Mouse (Mus musculus): ENCODE measurements around the gene Tnrc6a. TPM values are rescaled to one million over a fixed set of nuclear protein-coding genes. Genes with fewer than 3 reads are reported as not detected.

The Tnrc6a gene
- polyA plus RNA-seq, 1 experiment from 2014 or later = 42.0 TPM

DNA sequence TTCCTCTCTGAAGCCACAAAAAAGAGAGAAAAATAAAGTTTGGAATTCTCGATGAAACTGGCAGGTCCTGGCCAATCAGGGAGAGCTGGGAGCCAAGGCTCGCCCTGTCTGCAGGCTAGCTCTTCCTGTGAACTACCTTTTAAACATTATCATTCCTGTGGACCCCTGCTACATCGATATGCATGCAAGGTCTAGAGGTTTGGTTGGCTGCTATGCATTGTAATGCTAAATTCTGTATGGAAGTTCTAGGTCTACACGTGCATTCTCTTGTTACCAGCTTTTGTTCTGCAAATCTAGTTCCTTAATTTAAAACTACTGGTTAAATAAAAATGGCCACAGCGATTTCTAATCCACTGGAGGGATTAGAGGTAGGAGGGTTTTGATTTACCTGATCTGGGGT lies 87.8 kb downstream of the Tnrc6a start:
- H3K4me2 ChIP-seq (replicated peaks; ENCODE audit: low read depth) = no peak overlapping the region
- peaks cover 8% of the 10 kb centered on the region; the same call in 1 of the 2 replicates for H3K4me1 ChIP-seq (replicated peaks; ENCODE audit: control insufficient read depth, insufficient read depth, low read length)
- no peak overlapping the region for H3K27ac ChIP-seq (ENCODE audit: low read depth, low read length)
- TF ChIP-seq CTCF (IDR thresholded peaks at IDR 0.05; ENCODE audit: low read depth) = no peak
- WGBS = 74% methylated on average over 5 of the region's 5 CpGs
- ATAC-seq = no peak
- no peaks in the 10 kb centered on the region for H3K36me3 ChIP-seq (ENCODE audit: control insufficient read depth, insufficient read depth)
- H3K4me3 ChIP-seq (ENCODE audit: low read depth, low read length) = no peak overlapping the region
- H3K9me3 ChIP-seq (ENCODE audit: control insufficient read depth) = no peaks in the 10 kb centered on the region
- no peaks in the 10 kb centered on the region for H3K27me3 ChIP-seq (replicated peaks; ENCODE audit: control insufficient read depth, insufficient read depth, low read length)
- no peak overlapping the region for H3K9ac ChIP-seq (ENCODE audit: low read depth, low read length)

DNA sequence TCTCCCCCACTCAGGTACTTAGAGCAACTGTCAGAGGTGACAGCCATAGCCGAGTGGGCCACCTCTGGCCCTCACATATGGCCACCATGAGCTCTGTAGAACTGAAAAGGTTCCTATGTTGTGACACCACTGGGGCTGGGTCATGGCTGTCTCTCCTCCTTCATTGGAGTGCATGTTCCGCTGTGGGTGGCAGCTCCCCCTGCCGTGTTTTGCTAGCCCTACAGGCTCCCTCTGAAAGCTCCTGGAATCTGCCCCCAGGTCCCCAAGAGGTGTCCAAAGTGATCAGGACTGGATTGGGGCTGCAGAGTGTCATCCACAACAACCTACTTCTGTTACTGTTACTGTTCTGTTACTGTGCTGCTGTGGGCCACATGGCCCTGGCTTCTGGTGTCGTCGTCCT lies 88.6 kb downstream of the Tnrc6a start:
- ATAC-seq = no peak
- H3K9ac ChIP-seq (ENCODE audit: low read depth, low read length) = no peak overlapping the region
- no peak overlapping the region for H3K4me3 ChIP-seq (ENCODE audit: low read depth, low read length)
- H3K9me3 ChIP-seq (ENCODE audit: control insufficient read depth) = no peaks in the 10 kb centered on the region
- 87% methylated on average over 5 of the region's 5 CpGs for WGBS
- no peaks in the 10 kb centered on the region for H3K27me3 ChIP-seq (replicated peaks; ENCODE audit: control insufficient read depth, insufficient read depth, low read length)
- H3K36me3 ChIP-seq (ENCODE audit: control insufficient read depth, insufficient read depth) = no peaks in the 10 kb centered on the region
- H3K27ac ChIP-seq (ENCODE audit: low read depth, low read length) = no peak overlapping the region
- no peak overlapping the region for H3K4me2 ChIP-seq (replicated peaks; ENCODE audit: low read depth)
- TF ChIP-seq CTCF (IDR thresholded peaks at IDR 0.05; ENCODE audit: low read depth) = no peak
- peaks cover 8% of the 10 kb centered on the region; the same call in 1 of the 2 replicates for H3K4me1 ChIP-seq (replicated peaks; ENCODE audit: control insufficient read depth, insufficient read depth, low read length)

DNA sequence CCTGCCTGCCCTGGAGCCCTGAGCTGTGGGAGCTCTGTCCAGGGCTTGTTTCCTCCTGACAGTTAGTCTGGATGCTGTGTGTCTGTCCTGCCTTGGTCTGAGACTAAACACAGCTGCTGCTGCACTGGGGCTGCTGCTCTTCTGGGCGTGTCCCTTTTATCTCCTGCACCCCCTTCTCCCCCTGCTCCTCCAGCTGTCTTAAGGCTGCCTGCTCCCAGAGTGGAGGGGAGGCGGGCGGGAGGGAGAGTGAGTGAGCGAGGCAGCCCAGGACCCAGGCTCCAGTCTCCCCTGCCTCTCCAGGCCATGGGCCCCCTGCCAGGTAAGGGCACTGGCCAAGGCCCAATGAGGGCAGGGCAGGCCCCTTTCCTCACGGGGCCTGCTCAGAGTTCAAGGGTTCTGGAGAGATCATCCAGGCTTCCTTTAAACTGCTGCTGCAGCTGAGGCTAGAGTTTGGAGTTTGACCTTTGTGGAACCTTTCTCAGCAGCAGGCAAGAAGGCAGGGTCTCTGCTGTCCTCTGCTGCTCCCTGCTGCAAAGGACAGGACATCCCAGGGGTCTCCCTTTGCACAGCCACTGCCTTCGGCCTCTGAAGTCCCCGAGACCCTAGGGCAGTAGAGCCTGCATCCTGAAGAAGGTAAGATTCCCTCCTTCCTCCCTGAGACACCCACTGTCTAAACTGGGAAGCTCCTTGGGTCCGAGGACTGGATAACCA lies 90.8 kb downstream of the Tnrc6a start, which contains the start of gene Slc5a11:
TSS of gene Slc5a11 (plus strand) at position 416 of the 711 bp plus-strand sequence.
- peak; percentile 80 for ATAC-seq
- WGBS = 20% methylated on average over 8 of the region's 8 CpGs
- H3K4me2 ChIP-seq (replicated peaks; ENCODE audit: low read depth) = peak within 1 kb of the TSS; percentile 58
- H3K4me3 ChIP-seq (ENCODE audit: low read depth, low read length) = peak within 1 kb of the TSS; percentile 11; the same call in 1 of the 2 replicates
- no peaks in the 10 kb centered on the region for H3K27me3 ChIP-seq (replicated peaks; ENCODE audit: control insufficient read depth, insufficient read depth, low read length)
- peak within 1 kb of the TSS; percentile 79 for H3K27ac ChIP-seq (ENCODE audit: low read depth, low read length)
- 0 out of 2 replicates have a peak, but pooled peaks cover 8% of the 10 kb centered on the region for H3K4me1 ChIP-seq (replicated peaks; ENCODE audit: control insufficient read depth, insufficient read depth, low read length)
- TF ChIP-seq CTCF (IDR thresholded peaks at IDR 0.05; ENCODE audit: low read depth) = peak; percentile 63
- H3K9me3 ChIP-seq (ENCODE audit: control insufficient read depth) = no peaks in the 10 kb centered on the region
- 0 out of 2 replicates have a peak within 1 kb of the TSS, but pooled peaks have one; percentile 26 for H3K9ac ChIP-seq (ENCODE audit: low read depth, low read length)
- H3K36me3 ChIP-seq (ENCODE audit: control insufficient read depth, insufficient read depth) = no peaks in the 10 kb centered on the region

DNA sequence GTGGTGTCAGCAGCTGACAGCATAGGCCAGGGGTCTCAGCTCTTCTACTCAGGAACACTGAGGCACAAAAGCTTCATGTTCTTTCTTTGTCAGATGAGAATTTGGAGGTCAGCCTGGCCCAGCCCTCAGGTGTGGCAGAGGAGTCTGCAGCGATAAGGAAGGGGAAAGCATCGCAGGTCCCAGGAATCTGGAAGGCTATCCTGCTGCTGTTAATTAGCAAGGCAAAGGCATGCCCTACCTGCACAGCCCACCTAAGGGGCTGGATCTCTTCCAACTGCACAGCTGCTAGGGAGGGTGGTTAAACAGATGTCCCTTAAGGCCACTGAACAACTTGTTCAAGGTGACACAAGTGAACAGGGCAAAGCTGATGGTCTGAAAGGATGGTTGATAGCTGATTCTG lies 91.5 kb downstream of the Tnrc6a start:
- no peak for TF ChIP-seq CTCF (IDR thresholded peaks at IDR 0.05; ENCODE audit: low read depth)
- ATAC-seq = no peak
- H3K36me3 ChIP-seq (ENCODE audit: control insufficient read depth, insufficient read depth) = no peaks in the 10 kb centered on the region
- peak overlapping the region; percentile 79 for H3K27ac ChIP-seq (ENCODE audit: low read depth, low read length)
- 0 out of 2 replicates have a peak overlapping the region, but pooled peaks have one; percentile 26 for H3K9ac ChIP-seq (ENCODE audit: low read depth, low read length)
- H3K4me3 ChIP-seq (ENCODE audit: low read depth, low read length) = peak overlapping the region; percentile 11; the same call in 1 of the 2 replicates
- peak overlapping the region; percentile 58 for H3K4me2 ChIP-seq (replicated peaks; ENCODE audit: low read depth)
- 30% methylated on average over 2 of the region's 2 CpGs for WGBS
- H3K9me3 ChIP-seq (ENCODE audit: control insufficient read depth) = no peaks in the 10 kb centered on the region
- H3K4me1 ChIP-seq (replicated peaks; ENCODE audit: control insufficient read depth, insufficient read depth, low read length) = 0 out of 2 replicates have a peak, but pooled peaks cover 8% of the 10 kb centered on the region
- H3K27me3 ChIP-seq (replicated peaks; ENCODE audit: control insufficient read depth, insufficient read depth, low read length) = no peaks in the 10 kb centered on the region

DNA sequence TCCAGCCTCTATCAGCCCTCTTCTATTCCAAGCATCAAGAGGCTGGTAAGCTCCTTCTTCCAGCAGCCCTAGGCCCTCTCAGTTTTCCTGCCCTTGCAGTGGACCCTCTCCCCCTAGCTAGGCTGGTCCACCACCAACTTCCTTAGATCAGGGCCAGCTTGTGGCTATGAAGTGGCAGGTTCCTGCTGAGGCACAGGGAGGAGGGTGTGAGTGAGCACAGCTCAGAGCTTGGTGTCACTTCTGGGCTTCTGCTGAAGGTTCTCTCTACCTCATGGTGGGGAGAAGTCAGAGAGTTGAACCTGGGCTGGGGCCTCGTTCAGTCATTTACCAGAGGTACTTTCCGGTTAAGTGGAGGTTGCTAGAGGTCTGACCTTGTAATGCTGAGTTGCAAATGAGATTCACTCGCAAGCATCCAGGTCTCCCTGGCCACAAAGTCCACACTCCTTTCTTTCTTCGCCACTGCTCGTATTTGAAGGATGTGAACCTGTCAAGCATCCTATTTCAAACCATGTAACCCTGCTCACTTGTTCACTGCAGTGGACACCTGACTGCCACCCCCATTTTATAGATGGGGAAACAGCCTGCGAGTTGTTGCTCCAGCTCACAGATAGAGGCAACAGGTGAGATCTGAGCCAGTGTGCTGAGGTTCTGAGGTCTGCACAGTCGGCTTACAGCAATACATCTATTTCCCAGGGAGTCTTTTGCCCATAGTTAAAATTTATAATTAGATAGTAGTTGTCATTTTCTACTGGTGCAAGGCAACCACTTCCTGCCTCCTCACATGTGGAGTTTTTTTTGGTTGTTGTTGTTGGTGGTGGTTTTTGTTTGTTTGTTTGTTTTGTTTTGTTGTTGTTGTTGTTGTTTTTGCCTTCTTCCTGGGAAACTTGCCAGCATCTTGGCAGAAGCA lies 94.0 kb downstream of the Tnrc6a start:
- H3K9me3 ChIP-seq (ENCODE audit: control insufficient read depth) = no peaks in the 10 kb centered on the region
- WGBS = 60% methylated on average over 7 of the region's 7 CpGs
- no peaks in the 10 kb centered on the region for H3K27me3 ChIP-seq (replicated peaks; ENCODE audit: control insufficient read depth, insufficient read depth, low read length)
- no peak for ATAC-seq
- H3K36me3 ChIP-seq (ENCODE audit: control insufficient read depth, insufficient read depth) = no peaks in the 10 kb centered on the region
- no peak overlapping the region for H3K9ac ChIP-seq (ENCODE audit: low read depth, low read length)
- no peak overlapping the region for H3K27ac ChIP-seq (ENCODE audit: low read depth, low read length)
- TF ChIP-seq CTCF (IDR thresholded peaks at IDR 0.05; ENCODE audit: low read depth) = no peak
- no peak overlapping the region; the same call in 1 of the 2 replicates for H3K4me2 ChIP-seq (replicated peaks; ENCODE audit: low read depth)
- H3K4me3 ChIP-seq (ENCODE audit: low read depth, low read length) = no peak overlapping the region
- 0 out of 2 replicates have a peak, but pooled peaks cover 8% of the 10 kb centered on the region for H3K4me1 ChIP-seq (replicated peaks; ENCODE audit: control insufficient read depth, insufficient read depth, low read length)

DNA sequence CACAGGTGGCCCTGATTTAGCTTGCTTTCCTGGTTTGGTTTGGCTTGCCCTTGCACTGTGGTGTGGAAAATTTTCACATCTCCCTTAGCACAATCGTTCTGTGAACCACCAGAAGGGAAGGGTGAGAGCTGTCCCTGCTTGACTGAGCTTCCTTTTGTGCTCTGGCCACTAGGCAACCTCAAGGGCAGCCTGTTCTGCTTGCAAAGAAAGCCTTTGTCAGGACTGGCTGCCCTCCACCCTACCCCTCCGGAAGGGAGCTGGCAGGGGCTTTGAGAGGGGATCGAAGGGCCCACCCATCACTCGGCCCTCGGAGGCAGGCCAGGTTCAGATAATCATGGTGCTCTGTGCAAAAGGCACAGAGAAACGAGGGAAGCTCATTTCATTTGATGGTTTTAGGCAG lies 94.9 kb downstream of the Tnrc6a start:
- no peaks in the 10 kb centered on the region for H3K36me3 ChIP-seq (ENCODE audit: control insufficient read depth, insufficient read depth)
- H3K27ac ChIP-seq (ENCODE audit: low read depth, low read length) = no peak overlapping the region
- no peak for ATAC-seq
- 0 out of 2 replicates have a peak, but pooled peaks cover 8% of the 10 kb centered on the region for H3K4me1 ChIP-seq (replicated peaks; ENCODE audit: control insufficient read depth, insufficient read depth, low read length)
- no peak overlapping the region for H3K4me3 ChIP-seq (ENCODE audit: low read depth, low read length)
- no peaks in the 10 kb centered on the region for H3K9me3 ChIP-seq (ENCODE audit: control insufficient read depth)
- no peak for TF ChIP-seq CTCF (IDR thresholded peaks at IDR 0.05; ENCODE audit: low read depth)
- no peak overlapping the region for H3K4me2 ChIP-seq (replicated peaks; ENCODE audit: low read depth)
- H3K9ac ChIP-seq (ENCODE audit: low read depth, low read length) = no peak overlapping the region
- H3K27me3 ChIP-seq (replicated peaks; ENCODE audit: control insufficient read depth, insufficient read depth, low read length) = no peaks in the 10 kb centered on the region
- 71% methylated on average over 6 of the region's 6 CpGs for WGBS
